Mouse (Mus musculus): ENCODE results near the gene 1700001P01Rik. TPM values are rescaled to one million over a fixed set of nuclear protein-coding genes. Genes with fewer than 3 reads are reported as not detected.

Gene 1700001P01Rik
- polyA plus RNA-seq, 1 experiment from 2014 or later: not detected

DNA sequence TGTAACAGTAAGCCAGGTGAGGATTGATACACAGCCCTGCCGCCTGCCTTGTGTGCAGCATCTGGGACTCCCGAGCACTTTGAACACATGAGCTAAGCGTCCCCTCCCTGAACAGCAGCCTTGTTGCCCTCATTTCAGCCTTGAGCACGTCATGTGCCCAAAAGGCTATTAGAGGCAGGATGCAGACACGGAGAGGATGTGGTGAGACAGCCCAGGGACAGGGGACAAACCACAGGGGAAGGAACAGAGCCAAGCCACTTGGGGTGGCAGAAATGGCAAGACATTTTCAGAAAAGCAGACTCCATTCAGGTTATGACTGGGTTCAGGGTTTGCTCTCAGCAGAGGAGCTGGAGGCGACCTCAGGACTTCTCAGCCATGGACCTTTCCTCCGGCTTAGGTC lies 47.4 kb downstream of the 1700001P01Rik start:
- peaks cover 84% of the 10 kb centered on the region for H3K36me3 ChIP-seq (ENCODE audit: control insufficient read depth, insufficient read depth, low read length)
- H3K27me3 ChIP-seq (ENCODE audit: control insufficient read depth, insufficient read depth, low read length): no peaks in the 10 kb centered on the region
- H3K4me3 ChIP-seq (replicated peaks; ENCODE audit: low read depth, low read length): no peak overlapping the region
- H3K27ac ChIP-seq (replicated peaks; ENCODE audit: low read depth, low read length): no peak overlapping the region
- ATAC-seq (ENCODE audit: low FRiP score, low TSS enrichment) (no peak), DNase-seq (no peak)
- no peak overlapping the region for H3K4me2 ChIP-seq (ENCODE audit: low read length)
- no peak overlapping the region for H3K9ac ChIP-seq (replicated peaks; ENCODE audit: low read length)
- H3K9me3 ChIP-seq (ENCODE audit: control insufficient read depth, low read length): no peaks in the 10 kb centered on the region
- H3K4me1 ChIP-seq (ENCODE audit: control insufficient read depth, insufficient read depth, low read length): no peaks in the 10 kb centered on the region
- 86% methylated on average over 7 of the region's 7 CpGs for WGBS

DNA sequence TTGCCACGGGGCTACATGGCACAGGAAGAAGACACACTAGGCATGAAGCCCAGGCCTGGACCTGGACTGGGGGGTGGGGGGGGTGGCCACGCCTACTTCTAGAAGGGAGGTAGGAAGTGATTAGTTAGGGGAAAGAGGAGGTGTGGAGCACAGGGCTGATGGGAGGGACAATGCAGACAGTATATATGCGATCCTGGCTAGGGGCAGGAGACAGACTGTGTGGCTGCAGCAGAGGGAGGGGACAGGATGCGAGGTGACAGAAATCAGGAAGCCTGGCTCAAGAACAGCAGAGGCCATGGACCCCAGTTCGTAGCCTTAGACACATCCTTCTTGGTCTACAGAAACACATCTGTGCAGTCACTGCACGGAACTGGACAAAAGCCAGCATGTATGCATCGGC lies 52.0 kb downstream of the 1700001P01Rik start:
- no peak overlapping the region for H3K4me2 ChIP-seq (ENCODE audit: low read length)
- H3K4me3 ChIP-seq (replicated peaks; ENCODE audit: low read depth, low read length): no peak overlapping the region
- no peaks in the 10 kb centered on the region for H3K27me3 ChIP-seq (ENCODE audit: control insufficient read depth, insufficient read depth, low read length)
- DNase-seq (no peak), ATAC-seq (ENCODE audit: low FRiP score, low TSS enrichment) (no peak)
- peaks cover 97% of the 10 kb centered on the region for H3K36me3 ChIP-seq (ENCODE audit: control insufficient read depth, insufficient read depth, low read length)
- 94% methylated on average over 7 of the region's 7 CpGs for WGBS
- no peaks in the 10 kb centered on the region for H3K4me1 ChIP-seq (ENCODE audit: control insufficient read depth, insufficient read depth, low read length)
- no peak overlapping the region for H3K9ac ChIP-seq (replicated peaks; ENCODE audit: low read length)
- peaks cover 4% of the 10 kb centered on the region; the same call in 1 of the 2 replicates for H3K9me3 ChIP-seq (ENCODE audit: control insufficient read depth, low read length)
- no peak overlapping the region for H3K27ac ChIP-seq (replicated peaks; ENCODE audit: low read depth, low read length)

Small RNAs within 50 kb of the gene (microRNA-seq; reads per million reads assigned to microRNA genes)
- not detected for gene Mir8102

Other genes starting within 250 kb of the 1700001P01Rik start
- 9.6 and 15.1 TPM in 2 replicates for gene Srcin1, start 199.7 kb downstream of the 1700001P01Rik start, polyA plus RNA-seq (2014; fragmentation: Nextera tagmentation; extraction: Ambion mirVana)
- 1.9 and 2.8 TPM in 2 replicates for gene Epop, start 146.2 kb downstream of the 1700001P01Rik start, polyA plus RNA-seq (2014; fragmentation: Nextera tagmentation; extraction: Ambion mirVana)
- gene Mllt6, start 112.5 kb downstream of the 1700001P01Rik start, polyA plus RNA-seq (2014; fragmentation: Nextera tagmentation; extraction: Ambion mirVana): 6.2 and 9.0 TPM in 2 replicates
- gene Cisd3, start 90.1 kb downstream of the 1700001P01Rik start, polyA plus RNA-seq (2014; fragmentation: Nextera tagmentation; extraction: Ambion mirVana): 17.4 and 21.8 TPM in 2 replicates
- gene Pcgf2, start 75.4 kb downstream of the 1700001P01Rik start, polyA plus RNA-seq (2014; fragmentation: Nextera tagmentation; extraction: Ambion mirVana): 25.5 and 31.2 TPM in 2 replicates
- gene Psmb3, start 72.5 kb downstream of the 1700001P01Rik start, polyA plus RNA-seq (2014; fragmentation: Nextera tagmentation; extraction: Ambion mirVana): 456 and 503 TPM in 2 replicates
- gene Pip4k2b, start 31.2 kb downstream of the 1700001P01Rik start, polyA plus RNA-seq (2014; fragmentation: Nextera tagmentation; extraction: Ambion mirVana): 4.8 and 7.7 TPM in 2 replicates
- 10.9 and 13.2 TPM in 2 replicates for gene Cwc25, start 9.4 kb downstream of the 1700001P01Rik start, polyA plus RNA-seq (2014; fragmentation: Nextera tagmentation; extraction: Ambion mirVana)
- 363 and 413 TPM in 2 replicates for gene Rpl23, start 6.5 kb upstream of the 1700001P01Rik start, polyA plus RNA-seq (2014; fragmentation: Nextera tagmentation; extraction: Ambion mirVana)
- gene Lasp1, start 23.1 kb upstream of the 1700001P01Rik start, polyA plus RNA-seq (2014; fragmentation: Nextera tagmentation; extraction: Ambion mirVana): 114 and 138 TPM in 2 replicates
- gene B230217C12Rik, start 64.9 kb upstream of the 1700001P01Rik start, polyA plus RNA-seq (2014; fragmentation: Nextera tagmentation; extraction: Ambion mirVana): 32.4 and 36.5 TPM in 2 replicates
- 0.62 and 0.67 TPM in 2 replicates for gene Fbxo47, start 108.2 kb upstream of the 1700001P01Rik start, polyA plus RNA-seq (2014; fragmentation: Nextera tagmentation; extraction: Ambion mirVana)
- 0.96 and 1.2 TPM in 2 replicates for gene Plxdc1, start 210.5 kb upstream of the 1700001P01Rik start, polyA plus RNA-seq (2014; fragmentation: Nextera tagmentation; extraction: Ambion mirVana)
- 7.1 and 12.1 TPM in 2 replicates for gene Arl5c, start 220.3 kb upstream of the 1700001P01Rik start, polyA plus RNA-seq (2014; fragmentation: Nextera tagmentation; extraction: Ambion mirVana)
- 40.6 and 61.2 TPM in 2 replicates for gene Cacnb1, start 247.1 kb upstream of the 1700001P01Rik start, polyA plus RNA-seq (2014; fragmentation: Nextera tagmentation; extraction: Ambion mirVana)

Data from midbrain, embryonic 14.5 days (tissue).